Mouse (Mus musculus): Measurements from ENCODE around the gene Cox6a2.
"Not testable (repeated sequence)": the region's sequence is repeated elsewhere in the genome, so short reads cannot be mapped to it uniquely, and the experiment has no call there.

Cox6a2 gene

DNA sequence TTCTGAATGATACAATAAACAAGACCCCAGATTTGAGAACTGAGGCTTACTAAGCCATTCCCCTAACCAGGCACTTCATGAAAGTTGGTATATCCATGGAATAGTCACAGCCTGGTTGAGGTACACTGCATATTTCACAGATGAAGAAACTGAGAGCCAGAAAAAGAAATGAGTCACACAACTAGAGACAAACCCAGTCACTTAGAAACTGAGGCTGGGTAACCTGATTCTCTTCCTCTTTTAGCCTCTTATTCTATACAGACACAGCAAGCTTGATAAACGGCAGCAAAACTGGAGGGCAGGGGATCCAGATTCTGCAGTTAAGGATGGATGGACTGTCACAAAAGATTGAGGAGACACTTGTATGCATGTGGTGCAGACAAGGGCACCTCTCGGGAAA, 28.6 kb upstream of the Cox6a2 start:
- no peak for DNase-seq (ENCODE audit: low spot score)

- no peak for DNase-seq (ENCODE audit: low spot score)
These were observed 25.6 kb upstream of the Cox6a2 start for GRCm38 (mm10) chr7:128231741-128232140.

DNA sequence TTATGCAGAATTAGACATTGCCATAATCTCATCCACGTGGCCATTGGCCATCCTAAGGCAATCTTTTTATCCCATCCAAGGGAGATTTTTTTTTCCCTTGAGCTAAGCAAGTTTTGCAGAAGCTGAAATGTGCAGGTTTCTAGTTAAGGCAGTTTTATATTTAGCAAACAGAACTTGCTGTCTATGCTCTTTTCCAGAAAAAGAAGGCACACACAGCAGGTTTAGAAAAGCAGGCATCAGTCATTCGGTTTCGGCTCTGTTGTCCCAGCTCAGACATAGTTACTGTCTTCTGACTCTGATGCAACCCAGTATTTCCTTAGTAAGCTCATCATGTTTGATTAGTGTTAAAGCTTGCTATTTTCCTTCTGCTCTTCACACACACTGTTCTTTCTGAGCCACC, 14.7 kb upstream of the Cox6a2 start:
- DNase-seq (ENCODE audit: low spot score), result no peak

- DNase-seq (ENCODE audit: low spot score), result no peak
These were observed 13.8 kb upstream of the Cox6a2 start for GRCm38 (mm10) chr7:128219952-128220351.

DNA sequence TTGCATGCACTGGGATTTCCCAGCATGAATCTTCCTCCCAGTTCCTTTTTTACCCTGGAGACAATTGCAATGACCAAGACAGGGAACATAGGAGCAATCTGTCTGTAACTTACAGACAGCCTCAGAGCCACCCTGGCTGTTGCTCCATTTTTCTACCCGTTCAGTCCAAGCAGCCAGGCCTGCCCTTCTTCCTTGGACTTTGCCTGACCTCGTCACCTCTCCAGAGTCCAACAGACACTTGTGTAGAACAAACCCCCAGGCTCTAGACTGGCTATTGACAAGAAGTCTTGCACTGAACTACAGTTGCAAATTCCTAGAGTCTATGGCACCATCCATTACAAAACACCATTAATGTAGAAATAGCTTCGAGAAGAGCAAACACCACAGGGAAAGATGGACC, 3.6 kb upstream of the Cox6a2 start:
- DNase-seq (ENCODE audit: low spot score), result no peak

GRCm38 (mm10) chr7:128208187-128208586, 2.0 kb upstream of the Cox6a2 start:
- DNase-seq (ENCODE audit: low spot score), result peak; percentile 34

- no peak for DNase-seq (ENCODE audit: low spot score)
These were observed 492 bp downstream of the Cox6a2 start for GRCm38 (mm10) chr7:128205695-128206094.

DNA sequence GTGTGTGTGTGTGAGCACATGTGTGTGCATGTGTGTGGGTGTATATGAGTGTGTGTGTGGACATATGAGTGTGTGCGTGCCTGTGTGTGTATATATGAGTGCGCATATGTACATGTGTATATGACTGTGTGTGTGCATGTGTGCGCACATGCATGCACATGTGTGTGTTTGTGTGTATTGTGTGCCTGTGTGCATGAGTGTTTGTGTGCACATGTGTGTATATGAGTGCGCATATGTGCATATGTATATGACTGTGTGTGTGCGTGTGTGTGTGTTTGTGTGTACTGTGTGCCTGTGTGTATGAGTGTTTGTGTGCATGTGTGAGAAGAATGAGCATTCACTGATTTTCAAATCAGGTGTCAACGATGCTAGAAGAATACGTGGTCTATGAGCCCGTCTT, 2.0 kb downstream of the Cox6a2 start:
- DNase-seq (ENCODE audit: low spot score), result no peak

GRCm38 (mm10) chr7:128203071-128203470, 3.1 kb downstream of the Cox6a2 start:
- no peak for DNase-seq (ENCODE audit: low spot score)

GRCm38 (mm10) chr7:128201607-128202006, 4.6 kb downstream of the Cox6a2 start:
- DNase-seq (ENCODE audit: low spot score), result no peak

DNA sequence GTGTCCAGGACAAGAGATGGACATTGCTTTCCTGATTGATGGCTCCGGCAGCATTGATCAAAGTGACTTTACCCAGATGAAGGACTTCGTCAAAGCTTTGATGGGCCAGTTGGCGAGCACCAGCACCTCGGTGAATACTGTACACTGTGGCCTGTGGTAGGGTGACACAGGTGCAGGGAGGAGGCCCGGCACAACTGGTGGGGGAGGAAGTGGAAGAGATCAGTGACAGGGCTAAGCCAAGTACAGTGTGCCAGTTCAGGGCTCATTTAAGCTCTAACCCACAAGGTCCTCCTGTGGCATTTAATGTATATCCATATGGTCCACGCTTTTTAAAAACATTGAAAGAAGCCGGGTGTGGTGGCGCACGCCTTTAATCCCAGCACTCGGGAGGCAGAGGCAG, 24.5 kb downstream of the Cox6a2 start:
- no peak for DNase-seq (ENCODE audit: low spot score)

GRCm38 (mm10) chr7:128180546-128180945, 25.6 kb downstream of the Cox6a2 start:
- no peak for DNase-seq (ENCODE audit: low spot score)

DNA sequence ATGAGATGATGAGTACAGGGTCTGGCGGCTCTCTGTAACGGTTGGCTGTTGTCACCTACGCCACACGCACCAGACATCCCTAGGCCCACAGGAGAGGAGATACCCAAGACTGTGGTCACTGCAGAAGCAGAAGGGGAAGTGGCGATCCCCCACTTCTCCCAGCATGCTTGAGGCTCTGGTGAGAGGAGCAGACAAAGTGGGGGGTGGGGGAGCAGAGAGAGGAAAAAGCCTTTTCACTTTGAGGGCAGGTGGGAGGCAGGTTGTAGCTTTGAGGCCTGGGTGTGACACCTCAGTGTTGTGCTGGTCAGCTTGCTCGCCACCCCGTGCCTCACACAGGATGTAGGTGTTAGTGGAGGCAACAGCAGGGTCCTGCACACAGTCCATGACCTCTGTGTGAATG, 26.1 kb downstream of the Cox6a2 start:
- DNase-seq (ENCODE audit: low spot score), result no peak

DNA sequence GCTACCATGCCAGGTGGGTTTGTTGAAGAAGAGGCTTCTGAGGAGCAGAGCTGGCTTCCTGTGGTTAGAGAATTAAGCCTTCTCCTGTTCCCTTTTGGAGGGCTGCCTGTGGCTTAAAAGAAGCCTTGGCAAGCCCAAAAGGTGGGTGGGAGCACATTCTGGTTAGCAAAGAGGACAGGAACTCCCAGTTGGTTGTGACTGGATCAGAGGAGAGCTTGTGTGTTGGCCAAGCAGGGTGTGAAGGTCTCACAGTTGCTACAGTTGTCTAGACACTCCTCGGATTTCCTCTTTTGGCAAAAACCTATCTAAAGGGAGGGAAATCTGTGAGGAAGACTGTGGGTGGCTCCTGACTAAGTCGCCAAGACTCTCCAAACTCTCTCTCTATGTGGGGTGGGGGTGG, 27.8 kb downstream of the Cox6a2 start:
- no peak for DNase-seq (ENCODE audit: low spot score)

DNA sequence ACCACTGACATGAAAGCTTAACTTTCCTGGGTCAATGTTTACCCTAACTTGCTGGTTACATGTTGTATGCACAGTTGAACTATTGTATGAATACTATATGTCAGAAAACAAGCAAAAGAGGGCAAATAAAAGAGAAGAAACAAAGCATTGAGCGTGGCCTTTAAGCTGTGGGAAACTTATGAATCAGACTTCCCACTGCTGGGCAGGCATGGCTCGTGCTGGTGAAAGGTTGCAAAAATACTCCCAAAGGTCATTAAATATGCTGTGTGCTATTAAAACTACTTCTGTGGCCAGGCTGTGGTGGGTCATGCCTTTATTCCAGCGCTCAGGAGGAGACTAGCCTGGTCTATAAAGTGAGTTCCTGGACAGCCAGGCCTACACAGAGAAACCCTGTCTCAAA, 36.2 kb downstream of the Cox6a2 start:
- DNase-seq (ENCODE audit: low spot score), result no peak

GRCm38 (mm10) chr7:128166391-128166790, 39.8 kb downstream of the Cox6a2 start:
- no peak for DNase-seq (ENCODE audit: low spot score)

- no peak for DNase-seq (ENCODE audit: low spot score)
These were observed 42.2 kb downstream of the Cox6a2 start for GRCm38 (mm10) chr7:128164001-128164400.

- DNase-seq (ENCODE audit: low spot score), result not testable (repeated sequence)
These were observed 47.4 kb downstream of the Cox6a2 start for GRCm38 (mm10) chr7:128158688-128159354.
